Mouse (Mus musculus) layer of hippocampus, adult 2 months (tissue): ENCODE results near the gene Rab30. TPM values are rescaled to one million over a fixed set of nuclear protein-coding genes. Genes with fewer than 3 reads are reported as not detected.

Experiments
- DNase-seq, 2 experiments: peaks; one replicate each; pipeline ENCODE4 v3.0.0; 2022; ENCODE audit warnings: low spot score in 2 of 2
- H3K27ac ChIP-seq: fragments of 200-600 bp; 2 replicates; pipeline ENCODE4 v1.8.1; 2022
- H3K4me3 ChIP-seq: fragments of 200-600 bp; 2 replicates; pipeline ENCODE4 v1.8.1; 2022; ENCODE audit warnings: mild to moderate bottlenecking
- CTCF ChIP-seq: fragments of 200-600 bp; conservative IDR thresholded peaks from 2 replicates; pipeline ENCODE4 v1.8.1; 2022; ENCODE audit warnings: antibody characterized with exemption, mild to moderate bottlenecking, moderate library complexity
- total RNA-seq, 2 experiments: library from RNA; stranded (reverse); gene quantifications; 2 replicates each; pipeline ENCODE4 v1.2.3; 2021

The Rab30 gene
- total RNA-seq, 2 experiments from 2014 or later = 41.2 to 47.2 TPM

- H3K27ac ChIP-seq = no peak overlapping the region
- H3K4me3 ChIP-seq = no peak overlapping the region
- no peak for DNase-seq
- peak; percentile 50 for TF ChIP-seq CTCF
Measured at GRCm38 (mm10) chr7:92730465-92730864, 10.9 kb upstream of the Rab30 start.

- no peak for DNase-seq
Measured at GRCm38 (mm10) chr7:92730959-92731358, 10.4 kb upstream of the Rab30 start.

GRCm38 (mm10) chr7:92732136-92732535 lies 9.3 kb upstream of the Rab30 start:
- Histone ChIP-seq H3K4me3 (no peak overlapping the region), H3K27ac (no peak overlapping the region)
- DNase-seq = no peak
- no peak for TF ChIP-seq CTCF

More at GRCm38 (mm10) chr7:92730959-92731358, 10.4 kb upstream of the Rab30 start:
- TF ChIP-seq CTCF = no peak
- Histone ChIP-seq H3K4me3 (no peak overlapping the region), H3K27ac (no peak overlapping the region)

GRCm38 (mm10) chr7:92737560-92737959 lies 3.8 kb upstream of the Rab30 start:
- TF ChIP-seq CTCF = no peak
- no peak for DNase-seq
- Histone ChIP-seq H3K4me3 (no peak overlapping the region), H3K27ac (no peak overlapping the region)

- TF ChIP-seq CTCF = no peak
- peak overlapping the region; percentile 98; the same call in 1 of the 2 replicates for H3K27ac ChIP-seq
- no peak for DNase-seq
- peak overlapping the region; percentile 68 for H3K4me3 ChIP-seq
Measured at GRCm38 (mm10) chr7:92739956-92740355, 1.4 kb upstream of the Rab30 start.

- no peak for TF ChIP-seq CTCF
- peak overlapping the region; percentile 98 for H3K27ac ChIP-seq
- peak overlapping the region; percentile 68 for H3K4me3 ChIP-seq
- DNase-seq = no peak
Measured at GRCm38 (mm10) chr7:92740411-92741115, 840 bp upstream of the Rab30 start.

- peak in 1 of 2 experiments; percentile 37 for DNase-seq
- Histone ChIP-seq H3K27ac (peak overlapping the region; percentile 98), H3K4me3 (peak overlapping the region; percentile 68)
- TF ChIP-seq CTCF = no peak
Measured at GRCm38 (mm10) chr7:92741861-92742249, 452 bp downstream of the Rab30 start.

- no peak for DNase-seq
- no peak for TF ChIP-seq CTCF
Measured at GRCm38 (mm10) chr7:92742341-92742741, 938 bp downstream of the Rab30 start.

GRCm38 (mm10) chr7:92742774-92743173 lies 1.4 kb downstream of the Rab30 start:
- TF ChIP-seq CTCF = no peak
- H3K4me3 ChIP-seq = peak overlapping the region; percentile 68
- no peak for DNase-seq
- peak overlapping the region; percentile 98 for H3K27ac ChIP-seq

More at GRCm38 (mm10) chr7:92742341-92742741, 938 bp downstream of the Rab30 start:
- Histone ChIP-seq H3K4me3 (peak overlapping the region; percentile 68), H3K27ac (peak overlapping the region; percentile 98)

- TF ChIP-seq CTCF = no peak
- peak overlapping the region; percentile 68 for H3K4me3 ChIP-seq
- no peak overlapping the region; the same call in 1 of the 2 replicates for H3K27ac ChIP-seq
- no peak for DNase-seq
Measured at GRCm38 (mm10) chr7:92743325-92743724, 1.9 kb downstream of the Rab30 start.

GRCm38 (mm10) chr7:92750395-92750794 lies 9.0 kb downstream of the Rab30 start:
- no peak for TF ChIP-seq CTCF
- DNase-seq = no peak
- Histone ChIP-seq H3K27ac (no peak overlapping the region), H3K4me3 (no peak overlapping the region)

GRCm38 (mm10) chr7:92758067-92758466 lies 16.7 kb downstream of the Rab30 start:
- H3K27ac ChIP-seq = no peak overlapping the region
- no peak overlapping the region for H3K4me3 ChIP-seq
- no peak for DNase-seq
- no peak for TF ChIP-seq CTCF

- TF ChIP-seq CTCF = no peak
- Histone ChIP-seq H3K27ac (no peak overlapping the region), H3K4me3 (no peak overlapping the region)
- DNase-seq = no peak
Measured at GRCm38 (mm10) chr7:92760651-92761050, 19.2 kb downstream of the Rab30 start.

- no peak for DNase-seq
- no peak overlapping the region for H3K27ac ChIP-seq
Measured at GRCm38 (mm10) chr7:92761161-92761560, 19.8 kb downstream of the Rab30 start.

More at GRCm38 (mm10) chr7:92761161-92761560, 19.8 kb downstream of the Rab30 start:
- H3K4me3 ChIP-seq = no peak overlapping the region
- no peak for TF ChIP-seq CTCF
